Mouse (Mus musculus) myocyte (in vitro differentiated cells): ENCODE measurements around the gene 1700018F24Rik. TPM values are rescaled to one million over a fixed set of nuclear protein-coding genes. Genes with fewer than 3 reads are reported as not detected.
"Not testable (repeated sequence)": the region's sequence is repeated elsewhere in the genome, so short reads cannot be mapped to it uniquely, and the experiment has no call there.

Source experiments
- H3K27me3 ChIP-seq: one replicate; pipeline ENCODE4 v1.6.1; 2011; ENCODE audit not compliant: control insufficient read depth, insufficient read depth, insufficient read length
- H3K36me3 ChIP-seq: one replicate; pipeline ENCODE4 v1.6.1; 2011; ENCODE audit not compliant: control insufficient read depth, insufficient read depth
- H3K4me2 ChIP-seq: one replicate; pipeline ENCODE4 v1.6.1; 2011; ENCODE audit warnings: low read depth, control low read depth
- H3K4me3 ChIP-seq: one replicate; pipeline ENCODE4 v1.5.1; 2011; ENCODE audit warnings: mild to moderate bottlenecking, control low read depth, moderate library complexity
- H3K79me2 ChIP-seq: one replicate; pipeline ENCODE4 v1.6.1; 2011; ENCODE audit not compliant: control insufficient read depth, insufficient read depth
- H3ac ChIP-seq: one replicate; pipeline ENCODE4 v1.6.1; 2011; ENCODE audit not compliant: control insufficient read depth, insufficient read length
- CEBPB ChIP-seq: IDR thresholded peaks from 2 replicates; pipeline ENCODE4 v1.6.1; 2011; ENCODE audit warnings: mild to moderate bottlenecking, moderate library complexity; ENCODE audit not compliant: poor library complexity, insufficient read depth, severe bottlenecking
- E2F4 ChIP-seq: IDR thresholded peaks from one replicate; pipeline ENCODE4 v1.6.1; 2011; ENCODE audit warnings: mild to moderate bottlenecking, control low read depth, moderate library complexity; ENCODE audit not compliant: insufficient read depth
- MAX ChIP-seq: IDR thresholded peaks from one replicate; pipeline ENCODE4 v1.6.1; 2011; ENCODE audit warnings: low read depth, mild to moderate bottlenecking, control low read depth
- MYOD1 ChIP-seq, 3 experiments: IDR thresholded peaks; one replicate each; pipeline ENCODE4 v1.6.1; 2011; ENCODE audit warnings: control low read depth in 2 of 3, low read depth in 2 of 3, mild to moderate bottlenecking in 2 of 3, moderate library complexity in 1 of 3; ENCODE audit not compliant: insufficient read length in 2 of 3, control insufficient read depth in 1 of 3
- MYOG ChIP-seq, 3 experiments: IDR thresholded peaks; one replicate each; pipeline ENCODE4 v1.6.1; 2011; ENCODE audit warnings: control low read depth in 2 of 3, low read depth in 2 of 3, mild to moderate bottlenecking in 2 of 3; ENCODE audit not compliant: insufficient read length in 2 of 3, control insufficient read depth in 1 of 3, insufficient read depth in 1 of 3
- POLR2A ChIP-seq: IDR thresholded peaks from one replicate; pipeline ENCODE4 v1.6.1; 2011; ENCODE audit warnings: low read depth, mild to moderate bottlenecking, control low read depth, moderate library complexity; ENCODE audit not compliant: insufficient read length
- POLR2AphosphoS2 ChIP-seq: IDR thresholded peaks from one replicate; pipeline ENCODE4 v1.6.1; 2011; ENCODE audit warnings: low read depth, control low read depth; ENCODE audit not compliant: insufficient read length
- REST ChIP-seq: IDR thresholded peaks from one replicate; pipeline ENCODE4 v1.6.1; 2011; ENCODE audit warnings: mild to moderate bottlenecking, control low read depth, moderate library complexity; ENCODE audit not compliant: insufficient read depth, insufficient read length
- SRF ChIP-seq: IDR thresholded peaks from one replicate; pipeline ENCODE4 v1.6.1; 2011; ENCODE audit warnings: low read depth; ENCODE audit not compliant: control insufficient read depth, insufficient read length
- TCF12 ChIP-seq: IDR thresholded peaks from one replicate; pipeline ENCODE4 v1.6.1; 2011; ENCODE audit warnings: mild to moderate bottlenecking, control low read depth; ENCODE audit not compliant: poor library complexity, insufficient read depth, severe bottlenecking
- TCF3 ChIP-seq: IDR thresholded peaks from one replicate; pipeline ENCODE4 v1.6.1; 2011; ENCODE audit warnings: low read depth, control low read depth; ENCODE audit not compliant: insufficient read length
- USF1 ChIP-seq: IDR thresholded peaks from one replicate; pipeline ENCODE4 v1.6.1; 2011; ENCODE audit warnings: low read depth, mild to moderate bottlenecking, control low read depth, moderate library complexity
- polyA plus RNA-seq: library from polyadenylated mRNA; unstranded; fragments of >200 nt; fragmentation: generic; extraction: Trizol; gene quantifications from one replicate; pipeline ENCODE4 v1.2.1, GENCODE M21; 2012; ENCODE audit warnings: missing spikeins

1700018F24Rik gene
- polyA plus RNA-seq, 1 experiment: not detected

GRCm38 (mm10) chr5:145041628-145042027, 1.2 kb upstream of the 1700018F24Rik start:
- Histone ChIP-seq H3K4me2 (no peak overlapping the region), H3K79me2 (no peaks in the 10 kb centered on the region), H3K36me3 (no peaks in the 10 kb centered on the region), H3ac (no peak overlapping the region), H3K4me3 (no peak overlapping the region), H3K27me3 (no peaks in the 10 kb centered on the region)
- TF ChIP-seq REST (no peak), MYOG (IDR thresholded peaks at IDR 0.05; ENCODE audit: control insufficient read depth in 1 of 3, insufficient read depth in 1 of 3, insufficient read length in 2 of 3, low read depth in 2 of 3) (no peak), CEBPB (no peak), E2F4 (no peak), POLR2AphosphoS2 (no peak), MAX (no peak), SRF (no peak), TCF3 (no peak), USF1 (no peak), POLR2A (no peak), MYOD1 (IDR thresholded peaks at IDR 0.05; ENCODE audit: control insufficient read depth in 1 of 3, insufficient read length in 2 of 3, low read depth in 2 of 3) (no peak), TCF12 (no peak)

DNA sequence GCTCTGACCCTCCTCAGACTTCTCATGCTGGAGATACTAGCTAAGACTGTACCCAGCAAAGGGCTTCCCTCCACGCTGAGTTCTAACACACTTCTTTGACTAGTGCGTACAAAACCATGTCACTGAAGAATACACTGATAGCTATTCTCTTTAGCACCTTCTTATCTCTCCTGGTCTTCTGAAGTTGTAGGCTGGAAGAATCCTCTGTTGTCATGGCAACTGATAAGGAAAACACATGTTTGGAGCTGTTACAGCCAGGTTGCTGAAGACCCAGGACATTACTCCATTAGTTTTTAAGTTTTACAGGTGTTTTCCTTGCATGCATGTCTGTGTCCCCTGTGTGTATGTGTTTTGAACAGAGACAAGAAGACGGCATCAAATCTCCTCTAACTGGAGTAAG, 11.4 kb downstream of the 1700018F24Rik start:
- not testable (repeated sequence) for H3K27me3 ChIP-seq, H3K79me2 ChIP-seq, H3K4me3 ChIP-seq, H3ac ChIP-seq, H3K4me2 ChIP-seq, H3K36me3 ChIP-seq

DNA sequence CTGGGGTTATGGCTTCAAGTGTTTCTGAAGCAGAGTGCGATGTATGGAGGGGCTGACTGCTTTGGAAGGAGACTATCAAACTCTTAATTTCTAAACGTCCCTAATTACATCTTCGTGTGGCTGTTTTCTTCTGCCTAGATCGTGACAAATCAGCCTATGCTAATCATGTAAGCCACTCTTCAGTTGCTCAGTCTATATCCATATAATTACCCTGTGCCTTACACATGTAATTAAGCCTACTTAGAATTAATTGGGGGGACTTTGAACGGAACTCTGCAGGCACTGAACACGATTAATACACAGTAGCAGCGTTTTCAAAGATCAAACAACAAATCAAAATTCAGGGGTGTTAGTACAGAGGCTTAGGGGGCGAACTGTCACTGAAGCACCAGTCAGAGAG, 15.1 kb downstream of the 1700018F24Rik start:
- Histone ChIP-seq H3K36me3 (no peaks in the 10 kb centered on the region), H3K79me2 (no peaks in the 10 kb centered on the region), H3ac (no peak overlapping the region), H3K4me2 (no peak overlapping the region), H3K4me3 (no peak overlapping the region), H3K27me3 (peaks cover 13% of the 10 kb centered on the region)
- no peak for TF ChIP-seq CEBPB
- no peak for TF ChIP-seq SRF
- TF ChIP-seq REST: no peak
- no peak for TF ChIP-seq TCF12
- no peak for TF ChIP-seq E2F4
- TF ChIP-seq POLR2AphosphoS2: no peak

- no peak overlapping the region for H3K4me3 ChIP-seq
- no peaks in the 10 kb centered on the region for H3K79me2 ChIP-seq
- peaks cover 9% of the 10 kb centered on the region for H3K27me3 ChIP-seq
- no peak for TF ChIP-seq MAX
- TF ChIP-seq TCF3: no peak
- no peak for TF ChIP-seq POLR2A
- TF ChIP-seq MYOD1 (IDR thresholded peaks at IDR 0.05; ENCODE audit: control insufficient read depth in 1 of 3, insufficient read length in 2 of 3, low read depth in 2 of 3): no peak
- no peak for TF ChIP-seq USF1
- TF ChIP-seq TCF12: no peak
- no peak for TF ChIP-seq MYOG (IDR thresholded peaks at IDR 0.05; ENCODE audit: control insufficient read depth in 1 of 3, insufficient read depth in 1 of 3, insufficient read length in 2 of 3, low read depth in 2 of 3)
- no peak for TF ChIP-seq SRF
- TF ChIP-seq REST: no peak
- TF ChIP-seq CEBPB: no peak
- no peak for TF ChIP-seq E2F4
- no peak for TF ChIP-seq POLR2AphosphoS2
- H3ac ChIP-seq: no peak overlapping the region
- no peak overlapping the region for H3K4me2 ChIP-seq
- no peaks in the 10 kb centered on the region for H3K36me3 ChIP-seq
These were observed 15.9 kb downstream of the 1700018F24Rik start for GRCm38 (mm10) chr5:145058722-145059121.

DNA sequence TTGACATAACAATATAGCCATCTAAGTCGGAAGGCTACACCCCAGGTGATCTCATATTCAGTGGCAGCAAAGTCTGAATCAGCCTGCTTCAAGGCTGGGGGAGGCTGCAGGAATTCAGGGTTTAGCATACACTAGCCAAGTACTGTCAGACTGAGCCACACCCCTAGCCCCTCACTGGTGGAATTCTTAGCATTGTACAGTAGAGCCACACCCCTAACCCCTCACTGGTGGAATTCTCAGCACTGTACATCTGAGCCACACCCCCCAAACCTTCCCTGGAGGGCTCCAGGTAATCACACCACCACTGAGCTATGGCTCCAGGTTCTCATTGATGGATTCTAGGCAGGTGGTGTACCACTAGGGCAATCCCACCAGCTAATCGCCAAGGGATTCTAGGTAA, 16.7 kb downstream of the 1700018F24Rik start:
- Histone ChIP-seq H3K27me3 (peaks cover 9% of the 10 kb centered on the region), H3K36me3 (no peaks in the 10 kb centered on the region), H3K4me3 (no peak overlapping the region), H3K79me2 (no peaks in the 10 kb centered on the region), H3K4me2 (no peak overlapping the region), H3ac (no peak overlapping the region)
- no peak for TF ChIP-seq USF1
- TF ChIP-seq POLR2AphosphoS2: no peak
- no peak for TF ChIP-seq REST
- no peak for TF ChIP-seq TCF12
- TF ChIP-seq POLR2A: no peak
- TF ChIP-seq E2F4: no peak
- TF ChIP-seq MYOG (IDR thresholded peaks at IDR 0.05; ENCODE audit: control insufficient read depth in 1 of 3, insufficient read depth in 1 of 3, insufficient read length in 2 of 3, low read depth in 2 of 3): no peak
- TF ChIP-seq SRF: no peak
- TF ChIP-seq MYOD1 (IDR thresholded peaks at IDR 0.05; ENCODE audit: control insufficient read depth in 1 of 3, insufficient read length in 2 of 3, low read depth in 2 of 3): no peak
- no peak for TF ChIP-seq TCF3
- no peak for TF ChIP-seq CEBPB
- no peak for TF ChIP-seq MAX
